Mouse (Mus musculus): Measurements from ENCODE around the gene Sdk1.

DNA sequence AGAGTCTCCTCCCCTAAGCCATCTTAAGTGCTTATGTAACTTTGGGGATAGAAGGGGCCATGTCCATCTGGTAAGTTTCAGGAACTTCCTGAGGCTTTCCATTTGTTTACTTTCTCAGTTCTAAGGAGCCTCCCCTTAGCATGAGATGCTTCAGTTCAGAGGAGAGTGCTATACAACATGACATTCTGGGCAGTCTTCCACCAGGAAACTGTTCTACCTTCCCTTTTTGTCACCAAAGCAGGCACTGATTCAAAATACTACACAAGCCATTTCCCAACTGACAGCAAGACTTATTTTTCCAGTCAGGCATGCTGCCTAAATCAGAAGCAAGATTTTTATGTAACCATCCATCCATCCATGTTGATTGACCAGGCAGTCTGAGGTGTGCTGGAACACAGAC, 738.2 kb downstream of the Sdk1 start:
- TF ChIP-seq MAFK (IDR thresholded peaks at IDR 0.05; ENCODE audit: insufficient read depth, low read depth, low read length), result no peak
- no peak for TF ChIP-seq ZNF384 (IDR thresholded peaks at IDR 0.05; ENCODE audit: low read depth, low read length)
